Mouse (Mus musculus): ENCODE data around the gene Echdc2. TPM values are rescaled to one million over a fixed set of nuclear protein-coding genes. Genes with fewer than 3 reads are reported as not detected.

Echdc2 gene
- total RNA-seq, 2 experiments from 2014 or later: 16.7 to 18.5 TPM

GRCm38 (mm10) chr4:108196277-108196855 is 31.1 kb downstream of the Echdc2 start:
- no peak for DNase-seq (ENCODE audit: extremely low spot score in 1 of 2, low spot score in 1 of 2)

GRCm38 (mm10) chr4:108199236-108199635 is 34.0 kb downstream of the Echdc2 start:
- DNase-seq (ENCODE audit: extremely low spot score in 1 of 2, low spot score in 1 of 2): no peak

- DNase-seq (ENCODE audit: extremely low spot score in 1 of 2, low spot score in 1 of 2): no peak
These were observed 39.4 kb downstream of the Echdc2 start for GRCm38 (mm10) chr4:108204629-108205028.

- no peak for DNase-seq (ENCODE audit: extremely low spot score in 1 of 2, low spot score in 1 of 2)
These were observed 47.8 kb downstream of the Echdc2 start for GRCm38 (mm10) chr4:108213023-108213422.

- DNase-seq (ENCODE audit: extremely low spot score in 1 of 2, low spot score in 1 of 2): no peak
These were observed 52.3 kb downstream of the Echdc2 start, which contains the start of gene Zyg11a for GRCm38 (mm10) chr4:108217332-108218179. TSS of gene Zyg11a (minus strand) at chr4:108218048.

- no peak for DNase-seq (ENCODE audit: extremely low spot score in 1 of 2, low spot score in 1 of 2)
These were observed 53.8 kb downstream of the Echdc2 start for GRCm38 (mm10) chr4:108219019-108219418.

- DNase-seq (ENCODE audit: extremely low spot score in 1 of 2, low spot score in 1 of 2): no peak
These were observed 57.3 kb downstream of the Echdc2 start for GRCm38 (mm10) chr4:108222507-108222906.

GRCm38 (mm10) chr4:108225341-108225872 is 60.2 kb downstream of the Echdc2 start:
- DNase-seq (ENCODE audit: extremely low spot score in 1 of 2, low spot score in 1 of 2): no peak

Other genes with a start within 250 kb of the Echdc2 start
- gene Cpt2, start 241.8 kb upstream of the Echdc2 start, total RNA-seq (2021): 1 to 10 TPM; 6.7 to 7.3 TPM
- not detected for gene Slc1a7, start 197.1 kb upstream of the Echdc2 start, total RNA-seq (2021)
- gene Podn, start 69.0 kb upstream of the Echdc2 start, total RNA-seq (2021): 10 to 100 TPM in 1 of 2 experiments, 1 to 10 TPM in 1; 7.8 to 10.0 TPM
- 100 to 1,000 TPM in 1 of 2 experiments, 10 to 100 TPM in 1; 86.4 to 103 TPM for gene Scp2, start 20.4 kb upstream of the Echdc2 start, total RNA-seq (2021)
- not detected for gene Zyg11a, start 52.6 kb downstream of the Echdc2 start, total RNA-seq (2021)
- gene Zyg11b, start 135.7 kb downstream of the Echdc2 start, total RNA-seq (2021): 100 to 1,000 TPM; 103 to 106 TPM
- gene Coa7, start 162.7 kb downstream of the Echdc2 start, total RNA-seq (2021): 10 to 100 TPM; 26.2 to 26.4 TPM
- not detected for gene Shisal2a, start 217.9 kb downstream of the Echdc2 start, total RNA-seq (2021)
- 1 to 10 TPM; 4.7 to 7.0 TPM for gene Gpx7, start 241.5 kb downstream of the Echdc2 start, total RNA-seq (2021)